Mouse (Mus musculus) neural tube, embryonic 14.5 days (tissue): ENCODE data around the gene Ppp6c. TPM values are rescaled to one million over a fixed set of nuclear protein-coding genes. Genes with fewer than 3 reads are reported as not detected.
A peak's percentile ranks its signal among the peaks of the same experiment; 100 is the strongest.

ENCODE experiments used
- ATAC-seq: fragments of 200-750 bp; cut with Nextera tagmentation; 2 replicates; pipeline ENCODE4 v1.8.0; 2017; ENCODE audit warnings: low read depth, mild to moderate bottlenecking, moderate TSS enrichment, moderate library complexity
- H3K27ac ChIP-seq: fragments of 300-500 bp; sonication (generic); 2 replicates; pipeline ENCODE4 v1.5.1; 2014; ENCODE audit warnings: low read depth, mild to moderate bottlenecking, control low read depth, low read length, moderate library complexity, mixed read lengths
- H3K27me3 ChIP-seq: fragments of 300-500 bp; sonication (generic); 2 replicates; pipeline ENCODE4 v1.6.1; 2014; ENCODE audit warnings: low read length; ENCODE audit not compliant: control insufficient read depth, insufficient read depth
- H3K36me3 ChIP-seq: fragments of 300-500 bp; sonication (generic); 2 replicates; pipeline ENCODE4 v1.6.1; 2014; ENCODE audit warnings: low read length, mixed read lengths; ENCODE audit not compliant: control insufficient read depth, insufficient read depth
- H3K4me1 ChIP-seq: fragments of 300-500 bp; sonication (generic); 2 replicates; pipeline ENCODE4 v1.6.1; 2014; ENCODE audit warnings: low read length; ENCODE audit not compliant: control insufficient read depth, insufficient read depth
- H3K4me2 ChIP-seq: fragments of 300-500 bp; sonication (generic); 2 replicates; pipeline ENCODE4 v1.6.1; 2014; ENCODE audit warnings: mild to moderate bottlenecking, low read depth, low read length, control low read depth
- H3K4me3 ChIP-seq: fragments of 300-500 bp; sonication (generic); 2 replicates; pipeline ENCODE4 v1.5.1; 2014; ENCODE audit warnings: low read depth, low read length, control low read depth, mixed read lengths
- H3K9ac ChIP-seq: fragments of 300-500 bp; sonication (generic); replicated peaks from 2 replicates; pipeline ENCODE4 v1.6.1; 2014; ENCODE audit warnings: low read depth, mild to moderate bottlenecking, control low read depth, low read length, mixed read lengths
- H3K9me3 ChIP-seq: fragments of 300-500 bp; sonication (generic); 2 replicates; pipeline ENCODE4 v1.6.1; 2016; ENCODE audit warnings: low read length; ENCODE audit not compliant: control insufficient read depth
- WGBS: fragments of 180-500 bp; shearing (Covaris S2); extraction: QIAGEN DNeasy Blood & Tissue Kit; methylation state at CpG from one replicate; pipeline ENCODE4 v1.1.7; 2014; 5-methylcytosine and 5-hydroxymethylcytosine counted together
- polyA plus RNA-seq: library from polyadenylated mRNA; unstranded; fragments of >200 nt; fragmentation: Nextera tagmentation; extraction: Ambion mirVana; gene quantifications from 2 replicates; pipeline ENCODE4 v1.2.1, GENCODE M21; 2014

Ppp6c gene
- polyA plus RNA-seq, 1 experiment from 2014 or later, result 80.2 TPM

DNA sequence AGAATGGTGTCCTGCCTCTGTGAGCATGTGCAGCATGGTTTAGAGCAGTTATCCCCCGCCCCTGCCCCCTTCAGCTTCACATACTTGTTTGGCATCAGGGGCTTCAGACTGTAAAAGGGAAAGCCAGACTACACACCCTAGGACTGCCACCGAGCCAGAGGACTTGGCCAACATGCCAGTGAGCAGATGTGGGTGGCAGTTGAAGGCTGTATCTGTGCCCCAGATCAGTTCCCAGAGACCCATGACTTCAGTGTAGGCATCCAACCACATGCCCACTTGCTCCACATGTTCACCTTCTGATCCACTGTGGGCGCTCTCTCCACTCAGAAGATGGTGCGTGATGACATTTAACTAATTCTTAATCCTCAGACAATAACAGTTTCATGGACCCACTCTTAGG, 9.1 kb downstream of the Ppp6c start:
- Histone ChIP-seq H3K27ac (no peak overlapping the region), H3K4me3 (no peak overlapping the region), H3K4me2 (no peak overlapping the region), H3K9me3 (no peaks in the 10 kb centered on the region), H3K4me1 (no peaks in the 10 kb centered on the region), H3K9ac (no peak overlapping the region), H3K36me3 (no peaks in the 10 kb centered on the region), H3K27me3 (no peaks in the 10 kb centered on the region)
- WGBS, result 96% methylated on average over 4 of the region's 4 CpGs
- no peak for ATAC-seq

DNA sequence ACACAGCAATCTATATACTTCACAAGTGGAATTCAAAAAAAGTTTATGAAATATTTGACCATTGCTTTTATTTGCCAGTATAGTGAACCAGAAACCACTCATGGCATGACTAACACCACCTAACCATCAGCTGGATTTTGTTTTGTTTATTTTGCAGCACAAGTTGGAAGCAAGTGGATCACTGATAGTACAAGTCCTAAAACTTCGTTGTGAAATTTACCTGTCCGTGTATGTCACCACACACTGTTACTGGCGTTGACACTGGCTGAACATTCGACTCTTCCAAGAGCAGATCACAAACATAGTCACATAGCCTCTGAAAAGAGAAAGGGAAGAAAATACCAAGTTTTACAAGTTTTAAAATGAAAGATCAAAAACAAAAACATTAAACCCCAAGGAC, 15.5 kb downstream of the Ppp6c start:
- no peaks in the 10 kb centered on the region for H3K36me3 ChIP-seq

DNA sequence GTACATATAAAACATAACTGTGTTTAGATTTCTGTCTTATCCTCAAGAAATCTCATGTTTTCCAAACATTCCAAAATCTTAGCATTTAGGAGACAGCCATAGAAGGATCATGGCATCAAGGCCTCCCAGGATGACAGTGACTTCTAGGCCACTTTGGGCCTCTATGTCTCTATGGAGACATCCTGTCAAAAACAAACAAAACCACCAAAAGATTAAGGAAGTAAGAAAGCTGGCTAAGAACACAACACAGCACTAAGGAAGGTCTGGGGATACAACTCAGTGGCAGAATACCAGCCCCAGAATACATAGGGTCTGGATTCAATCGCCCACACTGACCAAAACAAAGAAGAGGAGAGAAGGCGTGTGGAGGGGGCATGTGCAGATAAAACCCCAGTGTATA, 22.9 kb downstream of the Ppp6c start:
- Histone ChIP-seq H3K27me3 (no peaks in the 10 kb centered on the region), H3K4me2 (no peak overlapping the region), H3K4me3 (no peak overlapping the region), H3K4me1 (no peaks in the 10 kb centered on the region), H3K9me3 (no peaks in the 10 kb centered on the region), H3K36me3 (peaks cover 8% of the 10 kb centered on the region; the same call in 1 of the 2 replicates), H3K27ac (no peak overlapping the region), H3K9ac (no peak overlapping the region)
- 94% methylated on average over 2 of the region's 2 CpGs for WGBS
- no peak for ATAC-seq

More for the DNA sequence above, 15.5 kb downstream of the Ppp6c start:
- no peak overlapping the region for H3K9ac ChIP-seq
- no peak overlapping the region for H3K4me2 ChIP-seq
- WGBS, result 95% methylated on average over 4 of the region's 4 CpGs
- H3K27ac ChIP-seq, result no peak overlapping the region
- ATAC-seq, result no peak
- H3K27me3 ChIP-seq, result no peaks in the 10 kb centered on the region
- H3K9me3 ChIP-seq, result no peaks in the 10 kb centered on the region
- H3K4me3 ChIP-seq, result no peak overlapping the region
- no peaks in the 10 kb centered on the region for H3K4me1 ChIP-seq

DNA sequence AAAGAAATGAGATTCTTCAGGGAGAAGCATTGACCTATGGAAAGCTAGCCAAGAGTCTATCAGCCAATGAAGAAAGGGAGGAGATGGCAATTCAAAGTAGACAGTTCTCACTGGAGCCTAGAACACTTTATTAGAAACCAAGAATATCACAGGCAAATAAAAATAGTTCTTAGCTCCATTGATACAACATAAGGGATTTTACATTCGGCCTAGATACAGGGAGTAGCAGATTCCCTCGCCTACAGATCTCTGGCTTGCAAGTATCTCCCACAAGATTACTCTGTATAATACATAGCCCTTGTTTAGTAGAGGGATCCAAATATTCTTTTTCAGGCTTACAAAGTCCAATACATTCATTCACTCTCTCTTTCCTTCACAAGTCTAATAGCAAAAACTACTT, 31.4 kb downstream of the Ppp6c start:
- H3K36me3 ChIP-seq, result peaks cover under 1% of the 10 kb centered on the region; the same call in 1 of the 2 replicates
- no peaks in the 10 kb centered on the region for H3K27me3 ChIP-seq
- no peak overlapping the region for H3K27ac ChIP-seq
- peaks cover under 1% of the 10 kb centered on the region for H3K4me1 ChIP-seq
- no peak overlapping the region for H3K4me3 ChIP-seq
- H3K9me3 ChIP-seq, result no peaks in the 10 kb centered on the region
- 100% methylated on average over 2 of the region's 2 CpGs for WGBS
- no peak overlapping the region for H3K9ac ChIP-seq
- H3K4me2 ChIP-seq, result no peak overlapping the region
- ATAC-seq, result no peak

DNA sequence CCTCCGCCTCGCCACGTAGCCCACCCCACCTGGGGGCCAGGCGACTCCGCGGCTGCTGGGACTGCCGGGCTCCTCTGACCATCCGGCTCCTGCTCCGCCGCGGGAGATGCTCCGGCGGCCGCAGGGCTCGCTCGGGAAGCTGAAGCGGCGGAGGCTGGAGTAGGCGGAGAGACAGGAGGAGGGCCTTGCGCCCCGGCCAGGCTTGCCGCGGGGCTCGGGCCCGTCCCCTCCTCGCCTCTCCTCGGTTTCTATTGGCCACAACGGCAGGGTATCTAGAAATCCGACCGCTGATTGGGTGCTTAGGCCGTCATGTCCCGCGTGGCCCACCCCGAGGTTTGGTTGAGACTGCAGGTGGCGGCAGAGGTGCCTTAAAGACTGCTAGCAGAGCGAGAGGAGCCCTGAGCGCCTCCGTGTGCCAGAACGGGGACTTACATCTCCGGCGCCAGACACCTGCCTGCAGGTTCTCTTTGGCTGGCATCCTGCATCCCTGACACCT, 35.6 kb downstream of the Ppp6c start, which contains the start of gene Scai:
Gene Scai, minus strand, starts transcription at position 174 of the 496 bp plus-strand sequence.
- H3K4me3 ChIP-seq, result peak within 1 kb of the TSS; percentile 98
- H3K27ac ChIP-seq, result peak within 1 kb of the TSS; percentile 98
- H3K36me3 ChIP-seq, result no peaks in the 10 kb centered on the region
- ATAC-seq, result peak; percentile 100
- peaks cover 14% of the 10 kb centered on the region for H3K4me1 ChIP-seq
- H3K4me2 ChIP-seq, result peak within 1 kb of the TSS; percentile 75
- H3K9ac ChIP-seq, result peak within 1 kb of the TSS; percentile 95
- no peaks in the 10 kb centered on the region for H3K27me3 ChIP-seq
- under 1% methylated on average over 40 of the region's 41 CpGs for WGBS
- H3K9me3 ChIP-seq, result no peaks in the 10 kb centered on the region

DNA sequence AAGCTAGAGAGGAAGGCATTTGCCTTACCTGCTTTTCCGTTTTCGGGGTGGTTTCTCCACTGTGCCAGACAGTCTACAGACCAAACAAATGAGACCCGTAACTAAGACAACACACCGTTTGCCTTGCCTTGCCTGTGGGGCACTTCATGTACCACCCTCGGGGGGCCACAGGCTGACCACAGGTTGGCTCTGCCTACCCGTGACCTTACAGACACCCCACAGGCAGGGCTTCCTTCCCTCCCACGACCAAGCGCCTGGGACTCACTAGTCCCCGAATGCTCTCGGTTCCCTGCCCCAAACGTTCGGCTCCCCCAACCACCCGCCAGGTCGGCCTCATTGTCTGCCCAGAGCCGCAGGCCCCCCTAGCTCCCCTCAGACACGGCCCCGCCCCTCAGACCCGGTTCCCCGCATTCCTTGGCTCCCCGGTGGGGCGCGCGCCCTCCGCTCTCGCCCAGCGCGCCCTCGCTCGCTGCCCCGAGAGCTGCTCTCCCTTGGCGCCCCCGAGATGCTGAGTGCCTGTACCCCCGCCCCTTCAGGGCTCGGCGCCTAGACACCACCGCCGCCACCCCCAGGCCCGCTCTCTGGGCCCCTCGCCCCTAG, 36.2 kb downstream of the Ppp6c start:
- Histone ChIP-seq H3K4me2 (peak overlapping the region; percentile 75), H3K27ac (peak overlapping the region; percentile 98), H3K9me3 (no peaks in the 10 kb centered on the region), H3K4me3 (peak overlapping the region; percentile 98), H3K36me3 (no peaks in the 10 kb centered on the region), H3K9ac (peak overlapping the region; percentile 95), H3K4me1 (peaks cover 14% of the 10 kb centered on the region), H3K27me3 (no peaks in the 10 kb centered on the region)
- ATAC-seq, result peak; percentile 89
- under 1% methylated on average over 38 of the region's 39 CpGs for WGBS

DNA sequence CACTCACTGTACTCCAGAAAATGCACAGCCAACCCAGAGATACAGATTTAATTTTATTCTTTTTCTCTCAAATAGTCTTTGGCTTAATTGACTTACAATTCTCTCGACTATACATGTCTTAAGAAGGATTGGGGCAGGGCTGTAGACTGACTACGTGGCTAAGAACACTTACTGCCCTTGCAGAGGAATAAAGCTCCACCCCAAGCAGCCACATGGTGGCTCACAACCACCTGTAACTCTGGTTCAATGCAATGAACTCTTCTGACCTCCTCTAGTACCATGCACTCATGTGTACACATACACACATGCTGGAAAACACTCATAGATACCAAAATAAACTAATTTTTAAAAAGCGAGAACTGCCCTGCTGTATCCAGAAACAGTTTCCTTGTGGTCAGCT, 40.3 kb downstream of the Ppp6c start:
- Histone ChIP-seq H3K4me3 (no peak overlapping the region), H3K9me3 (no peaks in the 10 kb centered on the region), H3K4me2 (no peak overlapping the region), H3K9ac (no peak overlapping the region), H3K27ac (no peak overlapping the region), H3K36me3 (no peaks in the 10 kb centered on the region), H3K27me3 (no peaks in the 10 kb centered on the region), H3K4me1 (peaks cover 14% of the 10 kb centered on the region)
- 74% methylated on average over 3 of the region's 3 CpGs for WGBS
- ATAC-seq, result no peak

DNA sequence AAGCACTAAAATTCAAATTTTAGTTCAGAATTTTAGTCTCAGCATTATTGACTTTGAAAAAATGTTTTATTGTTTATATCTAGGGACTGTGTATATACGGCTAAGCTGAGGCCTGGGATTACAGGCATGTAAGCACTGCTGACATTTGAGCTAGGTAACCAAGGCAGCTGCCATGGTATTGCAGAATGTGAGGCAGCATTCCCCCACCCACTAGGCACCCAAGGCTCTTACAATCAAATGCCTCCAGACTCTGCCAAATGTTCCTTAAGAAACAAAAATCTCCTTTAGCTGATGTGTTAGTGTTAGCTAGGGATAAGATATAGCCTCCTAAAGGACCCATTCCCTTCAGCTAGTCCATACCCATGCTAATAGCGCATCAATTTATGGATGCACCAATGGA, 42.7 kb downstream of the Ppp6c start:
- peaks cover 9% of the 10 kb centered on the region; the same call in 1 of the 2 replicates for H3K36me3 ChIP-seq
- no peaks in the 10 kb centered on the region for H3K27me3 ChIP-seq
- no peak overlapping the region for H3K27ac ChIP-seq
- WGBS, result 92% methylated on average over 2 of the region's 2 CpGs
- no peak overlapping the region for H3K4me3 ChIP-seq
- H3K9me3 ChIP-seq, result no peaks in the 10 kb centered on the region
- no peak overlapping the region for H3K4me2 ChIP-seq
- peaks cover 1% of the 10 kb centered on the region for H3K4me1 ChIP-seq
- no peak overlapping the region for H3K9ac ChIP-seq
- ATAC-seq, result no peak

DNA sequence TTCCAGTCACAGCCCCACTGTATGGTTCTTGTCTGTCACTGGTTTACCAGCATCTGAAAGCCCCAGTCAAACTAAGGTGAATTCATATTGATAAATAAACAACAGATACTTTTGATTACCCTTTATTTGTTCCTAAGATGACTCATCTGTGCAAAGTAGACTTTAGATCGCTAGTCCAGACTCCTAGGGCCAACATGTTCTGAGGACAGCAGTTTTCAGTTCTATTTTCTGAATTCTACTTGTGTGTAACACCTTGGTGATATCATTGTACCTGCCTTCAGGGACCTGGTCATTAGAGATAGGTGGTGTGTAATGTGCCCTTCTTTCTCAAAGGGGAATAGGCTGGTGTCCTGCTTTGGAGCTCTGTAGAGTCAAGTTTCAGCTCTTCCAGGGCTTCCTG, 65.3 kb downstream of the Ppp6c start:
- Histone ChIP-seq H3K4me1 (no peaks in the 10 kb centered on the region), H3K27me3 (no peaks in the 10 kb centered on the region), H3K4me2 (no peak overlapping the region), H3K36me3 (no peaks in the 10 kb centered on the region), H3K9ac (no peak overlapping the region), H3K9me3 (no peaks in the 10 kb centered on the region), H3K4me3 (no peak overlapping the region), H3K27ac (no peak overlapping the region)
- 94% methylated on average over 1 of the region's 1 CpGs for WGBS
- ATAC-seq, result no peak
